Mouse (Mus musculus): ENCODE data around the gene Gm8947.

DNA sequence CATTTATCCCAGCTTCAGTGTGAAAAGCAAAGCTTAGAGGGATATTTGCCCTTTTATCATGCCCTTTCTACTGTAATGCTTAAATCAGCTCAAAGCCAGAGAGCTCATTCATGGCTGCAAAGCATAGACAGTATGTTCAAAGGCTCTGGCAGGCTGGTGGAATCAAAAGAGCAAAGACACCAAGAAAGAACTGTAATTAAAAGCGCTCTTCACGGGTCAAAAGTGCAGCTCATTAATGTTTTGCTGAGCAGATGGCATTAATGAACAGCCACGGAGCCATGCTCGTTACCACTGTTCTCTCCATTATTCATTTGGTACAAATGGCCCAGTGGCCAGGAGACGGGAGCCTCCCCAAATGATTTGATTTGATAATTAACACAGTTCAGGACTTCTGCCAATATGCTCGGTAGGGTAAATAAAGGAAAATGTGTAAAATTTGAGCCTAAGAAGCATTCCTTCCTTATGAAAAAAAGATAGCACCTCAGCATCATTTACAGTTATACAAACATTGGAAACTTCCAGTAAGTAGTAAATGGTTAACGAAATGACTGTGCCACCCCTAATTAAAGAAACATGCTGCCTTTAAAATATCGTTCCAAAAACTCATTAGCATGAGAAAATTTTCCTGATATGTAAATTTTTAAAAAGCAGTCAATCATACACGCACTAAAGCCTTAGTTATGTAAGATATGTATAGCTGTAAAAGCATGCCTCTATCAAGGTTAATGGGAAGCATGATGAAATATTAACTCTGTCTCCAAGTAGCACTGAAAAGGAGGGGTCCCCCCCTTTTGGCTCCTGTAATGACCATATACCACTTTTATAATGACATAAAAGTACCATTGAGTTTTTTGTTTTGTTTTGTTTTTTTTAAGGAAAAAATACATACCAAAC, 34.0 kb upstream of the Gm8947 start:
- TF ChIP-seq CTCF (IDR thresholded peaks at IDR 0.05) = no peak
- TF ChIP-seq POLR2A (IDR thresholded peaks at IDR 0.05; ENCODE audit: insufficient read depth, low read depth, low read length) = no peak
- TF ChIP-seq EP300 (IDR thresholded peaks at IDR 0.05; ENCODE audit: insufficient read depth, low read depth, low read length) = no peak
